Mouse (Mus musculus) spleen, embryonic (tissue): ENCODE results near the gene Gm26741.

Source experiments
- CTCF ChIA-PET: fragments of 350-600 bp; sonication (Branson Sonifier 250); formaldehyde crosslinking; loops from one replicate; lab custom pipeline; 2022; lab: Charles Lee

Gm26741 gene

DNA sequence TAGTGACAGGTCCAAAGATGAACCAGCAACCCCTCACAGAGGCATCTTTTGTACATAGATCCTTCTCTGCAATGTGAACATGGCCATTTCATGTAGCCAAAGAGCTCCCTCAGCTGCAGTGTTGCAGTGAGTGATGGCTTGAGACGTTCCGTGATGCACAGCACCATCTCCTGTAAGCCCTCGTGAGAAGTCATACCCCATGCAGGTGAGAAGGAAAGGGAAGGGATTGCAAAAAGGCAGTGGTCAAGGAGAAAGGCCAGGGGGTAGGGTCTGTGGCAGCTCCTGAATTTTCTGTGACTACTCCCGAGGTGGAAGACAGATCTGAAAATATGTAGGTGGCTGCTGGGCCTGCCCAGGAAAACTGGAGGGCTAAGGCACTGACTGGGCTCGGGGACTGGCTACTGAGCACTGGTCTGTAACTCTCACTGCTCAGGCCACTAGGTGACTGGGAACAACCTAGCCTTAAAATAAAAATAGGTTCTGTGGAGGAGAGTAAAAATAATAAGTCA is 30.4 kb downstream of the Gm26741 start, which contains the start of gene Nepn:
TSS of gene Nepn (plus strand) at position 51 of the 509 bp plus-strand sequence.
- CTCF ChIA-PET: no interaction called here

DNA sequence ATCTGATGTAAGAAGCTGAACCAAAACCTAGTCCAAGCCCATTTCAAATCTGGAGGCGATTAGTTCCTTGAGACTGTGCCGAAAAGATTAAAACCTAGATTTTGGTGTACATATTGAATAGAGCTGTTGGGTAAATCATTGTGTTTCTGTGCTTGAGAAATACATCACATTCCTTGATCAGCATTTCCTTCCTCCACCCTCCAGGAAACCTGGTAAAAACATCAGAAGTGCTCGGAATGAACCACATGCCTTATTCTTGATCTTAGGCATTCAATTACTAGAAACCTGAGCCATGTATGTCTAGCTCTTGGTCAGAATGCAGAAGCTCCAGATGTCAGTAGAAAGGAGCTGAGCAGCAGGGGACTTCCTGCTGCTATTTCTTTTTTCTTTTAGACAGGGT is 30.9 kb downstream of the Gm26741 start:
- CTCF ChIA-PET: no interaction called here

DNA sequence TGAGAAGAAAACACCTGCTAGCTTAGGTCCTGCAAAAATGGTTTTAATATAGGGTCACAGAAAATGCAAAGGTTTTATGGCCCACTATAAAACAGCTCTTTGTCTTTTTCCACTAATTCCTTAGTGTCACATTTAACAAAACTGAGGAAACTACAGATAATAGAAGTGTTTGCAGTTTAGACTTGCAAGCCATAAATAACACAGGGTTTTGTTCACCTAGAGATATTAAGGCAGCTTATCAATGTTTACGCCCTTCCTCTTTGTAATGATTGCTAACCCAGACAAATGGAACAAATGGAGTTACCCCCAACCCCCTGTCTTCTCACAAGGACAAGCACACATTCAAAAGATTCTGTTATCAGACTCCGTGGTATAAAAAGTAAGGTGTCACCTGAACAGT is 32.6 kb downstream of the Gm26741 start:
- CTCF ChIA-PET: no interaction called here

DNA sequence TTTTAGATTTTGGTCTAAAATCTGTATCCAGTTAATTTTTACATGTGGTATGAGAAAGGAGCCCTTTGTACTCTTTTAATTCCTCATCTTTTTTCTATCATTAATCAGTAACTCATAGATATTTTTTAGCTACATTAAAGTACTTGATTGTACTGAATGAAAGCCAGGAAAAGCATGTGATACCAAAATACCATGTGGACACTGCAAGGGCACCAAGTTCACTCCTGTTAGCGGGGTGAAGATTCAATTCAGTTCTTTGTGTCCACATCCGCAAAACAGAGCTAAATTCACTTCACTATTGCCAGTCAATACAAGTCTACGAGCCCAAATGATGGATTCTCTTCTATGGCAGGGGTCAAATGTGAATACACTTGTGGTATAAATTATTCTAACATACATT is 38.1 kb downstream of the Gm26741 start:
- CTCF ChIA-PET: no interaction called here

DNA sequence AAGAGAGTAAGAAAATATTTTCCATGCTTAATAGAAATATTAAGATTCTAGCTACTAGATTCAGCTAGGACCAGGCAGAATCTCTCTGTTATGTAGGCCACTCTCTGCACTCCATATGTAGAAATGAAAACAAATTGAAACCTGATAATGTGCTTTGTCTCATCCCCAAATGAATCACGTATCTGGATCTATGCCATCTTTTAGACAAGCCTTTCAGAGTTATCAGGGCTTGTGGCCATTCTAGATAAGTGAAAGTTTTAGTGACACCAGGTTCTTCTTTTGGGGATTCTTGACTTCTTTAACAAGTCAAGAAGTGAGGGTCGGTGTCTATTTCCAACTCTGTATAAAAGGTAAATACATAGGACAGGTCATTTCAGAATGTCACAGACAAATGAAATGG is 40.1 kb downstream of the Gm26741 start:
- CTCF ChIA-PET: no interaction called here

DNA sequence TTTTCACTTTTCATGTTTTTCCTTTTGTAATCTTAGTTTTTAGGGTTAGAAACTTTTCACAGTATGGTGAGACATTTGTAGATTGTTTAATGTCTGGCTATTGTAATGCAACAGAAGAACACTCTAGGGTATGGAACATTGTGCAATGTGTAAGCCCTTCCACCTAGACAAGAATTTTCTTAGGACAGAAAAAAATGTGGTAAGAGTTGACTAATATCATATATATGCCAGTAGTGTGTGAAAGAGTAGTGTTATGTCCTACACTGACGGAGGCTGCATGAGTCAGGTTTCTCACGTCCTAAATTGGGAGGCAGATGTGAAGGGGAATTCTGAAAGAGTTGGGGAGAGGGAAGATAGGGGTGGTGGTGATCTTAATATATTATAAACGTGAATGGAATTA is 41.2 kb downstream of the Gm26741 start:
- CTCF ChIA-PET: no interaction called here

DNA sequence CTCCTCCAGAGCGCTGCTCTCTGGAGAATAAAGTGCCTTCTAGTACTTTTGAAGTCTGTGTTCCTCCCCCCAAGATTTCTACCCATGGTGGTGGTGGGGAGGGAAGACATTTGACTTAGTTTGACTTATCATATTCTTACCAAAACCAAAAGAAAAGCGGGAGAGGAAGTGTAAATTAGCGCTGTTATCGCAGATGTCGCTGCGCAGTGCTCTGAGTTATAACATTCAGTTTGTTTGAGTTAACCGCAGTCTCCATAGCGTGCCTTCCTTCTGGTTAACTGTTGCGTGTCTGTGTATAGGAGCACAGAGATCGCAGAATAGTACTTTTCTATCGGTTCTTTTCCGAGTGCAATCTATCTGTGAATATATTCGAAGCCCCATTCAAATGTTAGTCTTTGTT is 46.6 kb downstream of the Gm26741 start:
- CTCF ChIA-PET: no interaction called here

DNA sequence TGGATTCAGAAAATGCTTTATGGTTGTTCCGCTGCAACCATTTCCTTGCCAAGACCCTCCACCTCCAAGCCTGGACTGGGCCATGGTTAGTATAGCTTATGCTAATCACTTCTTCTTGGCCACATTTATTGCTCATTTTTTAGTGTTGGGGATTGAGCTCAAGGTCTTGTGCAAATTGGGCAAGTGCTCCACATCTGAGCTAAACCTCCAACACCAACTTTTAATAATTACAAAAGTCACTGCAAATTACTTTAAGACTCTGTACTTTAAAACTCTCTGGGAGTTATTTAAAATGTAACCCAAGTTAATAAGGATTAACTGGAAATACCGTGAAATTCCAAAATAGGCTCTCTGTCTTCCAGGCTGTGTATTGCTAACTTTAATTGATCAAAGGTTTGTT is 49.0 kb downstream of the Gm26741 start:
- CTCF ChIA-PET: no interaction called here
